Mouse (Mus musculus) spleen, postnatal 4 days (tissue): ENCODE data around the gene Cish.
"Not testable (repeated sequence)": the region's sequence is repeated elsewhere in the genome, so short reads cannot be mapped to it uniquely, and the experiment has no call there.

Source experiments
- DNase-seq, 2 experiments: peaks; one replicate each; pipeline ENCODE4 v3.0.0; 2022; ENCODE audit warnings: low spot score in 2 of 2

The Cish gene

DNA sequence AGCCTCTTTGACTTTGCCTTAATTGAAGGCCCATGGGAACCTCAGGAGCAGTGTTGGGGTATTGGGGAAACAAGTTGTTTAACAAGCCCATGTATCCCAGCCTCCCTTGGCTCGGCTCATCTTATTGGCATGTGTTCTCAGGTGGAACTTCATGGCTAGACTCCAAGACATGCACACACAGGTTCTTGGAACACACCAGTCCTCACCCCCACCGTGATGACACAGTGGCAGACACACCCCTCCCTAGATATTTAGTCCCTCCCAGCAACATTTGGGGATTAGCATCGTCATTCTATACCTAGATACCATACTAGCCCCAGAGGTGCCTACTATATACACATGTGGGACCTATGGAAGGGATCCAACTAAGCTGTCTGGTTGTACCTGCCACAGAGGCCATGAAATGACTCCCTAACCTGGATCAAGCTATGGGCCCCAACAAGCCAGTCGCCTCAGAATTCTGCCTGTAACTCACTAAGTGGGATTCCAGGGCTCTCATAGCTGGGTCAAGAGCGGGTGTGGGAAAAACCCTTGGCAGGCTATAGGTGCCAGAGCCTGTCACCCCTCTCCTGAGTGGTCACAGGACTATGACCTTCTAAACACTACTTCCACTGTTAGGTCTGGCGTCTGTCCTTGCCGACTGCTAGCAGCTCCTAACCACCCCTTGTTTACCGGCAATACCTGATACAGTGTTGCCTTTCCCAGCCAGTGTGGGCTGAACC, 2.4 kb downstream of the Cish start:
- peak in 1 of 2 experiments; percentile 59 for DNase-seq

DNA sequence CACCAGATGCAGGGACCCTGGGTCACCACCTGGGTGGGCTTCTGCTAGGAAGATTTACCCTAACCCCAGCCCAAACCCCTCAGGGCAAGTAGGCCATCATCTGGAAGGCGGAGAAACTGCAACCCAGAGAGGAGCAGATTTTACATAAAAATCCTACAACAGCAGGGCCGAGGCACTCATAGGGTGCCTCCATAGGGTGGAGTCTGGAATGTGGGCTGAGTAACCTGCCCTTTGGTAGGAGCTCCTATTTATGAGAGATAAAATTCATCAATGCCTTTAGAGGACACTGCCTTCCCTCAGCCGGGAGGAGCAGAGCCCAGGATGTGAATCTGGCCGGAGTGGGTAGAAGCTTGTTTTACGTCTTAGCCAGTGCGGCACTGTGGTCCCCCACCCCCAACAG, 3.0 kb downstream of the Cish start:
- peak in 1 of 2 experiments; percentile 57 for DNase-seq

DNA sequence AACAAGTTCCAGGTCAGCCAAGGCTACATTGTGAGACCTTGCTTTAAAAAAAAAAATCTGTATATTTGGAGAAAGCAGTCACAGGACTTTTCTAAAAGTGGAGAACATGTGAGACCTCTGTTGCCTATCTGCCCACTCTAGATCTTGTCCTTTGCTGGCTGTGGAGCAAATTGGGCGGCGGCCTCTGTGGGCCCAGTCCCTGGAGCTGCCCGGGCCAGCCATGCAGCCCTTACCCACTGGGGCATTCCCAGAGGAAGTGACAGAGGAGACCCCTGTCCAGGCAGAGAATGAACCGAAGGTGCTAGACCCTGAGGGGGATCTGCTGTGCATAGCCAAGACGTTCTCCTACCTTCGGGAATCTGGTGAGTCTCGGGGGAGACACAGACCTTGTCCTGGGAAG, 4.0 kb downstream of the Cish start:
- peak in 1 of 2 experiments; percentile 53 for DNase-seq

DNA sequence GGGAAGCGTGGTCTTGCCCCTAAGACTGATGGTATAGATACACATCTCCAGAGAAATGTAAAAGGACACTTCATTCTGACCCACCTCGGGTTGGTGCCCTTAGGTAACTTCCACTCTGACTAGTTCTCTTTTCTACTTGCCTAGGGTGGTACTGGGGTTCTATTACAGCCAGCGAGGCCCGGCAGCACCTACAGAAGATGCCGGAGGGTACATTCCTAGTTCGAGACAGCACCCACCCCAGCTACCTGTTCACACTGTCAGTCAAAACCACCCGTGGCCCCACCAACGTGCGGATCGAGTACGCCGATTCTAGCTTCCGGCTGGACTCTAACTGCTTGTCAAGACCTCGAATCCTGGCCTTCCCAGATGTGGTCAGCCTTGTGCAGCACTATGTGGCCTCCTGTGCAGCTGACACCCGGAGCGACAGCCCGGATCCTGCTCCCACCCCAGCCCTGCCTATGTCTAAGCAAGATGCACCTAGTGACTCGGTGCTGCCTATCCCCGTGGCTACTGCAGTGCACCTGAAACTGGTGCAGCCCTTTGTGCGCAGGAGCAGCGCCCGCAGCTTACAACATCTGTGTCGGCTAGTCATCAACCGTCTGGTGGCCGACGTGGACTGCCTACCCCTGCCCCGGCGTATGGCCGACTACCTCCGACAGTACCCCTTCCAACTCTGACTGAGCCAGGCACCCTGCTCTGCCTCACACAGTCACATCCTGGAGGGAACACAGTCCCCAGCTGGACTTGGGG, 4.6 kb downstream of the Cish start:
- peak in 1 of 2 experiments; percentile 62 for DNase-seq

DNA sequence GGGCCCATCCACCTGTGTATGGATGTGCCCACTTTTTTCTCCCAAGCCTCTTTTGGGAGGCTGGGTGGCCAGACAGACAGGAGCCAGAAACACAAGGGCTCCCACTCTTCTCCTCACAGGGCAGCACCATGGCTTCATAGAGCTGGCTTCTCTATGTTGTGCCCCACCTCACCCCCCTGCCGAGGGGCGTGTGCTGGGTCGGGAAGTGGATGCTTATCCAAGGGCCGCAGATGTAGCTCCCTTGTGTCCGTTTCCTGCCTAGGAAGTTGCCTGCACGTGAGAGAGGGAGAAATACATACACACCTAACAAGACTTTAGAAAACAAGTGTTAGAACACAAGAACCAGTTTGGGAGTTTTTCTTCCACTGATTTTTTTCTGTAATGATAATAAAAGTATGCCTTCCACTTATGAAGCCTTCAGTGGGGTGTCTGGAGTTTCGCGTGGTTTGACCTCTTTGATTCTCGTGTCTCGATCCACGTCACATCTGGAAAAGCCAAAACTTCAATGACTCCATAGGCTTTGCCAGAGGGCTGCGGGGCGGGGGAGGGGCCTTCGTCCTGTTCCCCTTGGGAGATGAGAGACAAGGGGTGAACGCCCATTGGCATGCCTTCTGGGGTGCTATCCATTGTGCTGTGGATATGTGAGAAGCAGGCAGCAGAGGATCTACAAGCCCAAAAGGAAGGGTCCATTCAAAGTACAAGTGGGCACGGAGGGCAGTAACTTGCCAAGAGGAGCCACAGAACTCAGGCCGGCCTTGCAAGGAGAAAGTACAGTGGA, 5.9 kb downstream of the Cish start:
- peak in 1 of 2 experiments; percentile 60 for DNase-seq

DNA sequence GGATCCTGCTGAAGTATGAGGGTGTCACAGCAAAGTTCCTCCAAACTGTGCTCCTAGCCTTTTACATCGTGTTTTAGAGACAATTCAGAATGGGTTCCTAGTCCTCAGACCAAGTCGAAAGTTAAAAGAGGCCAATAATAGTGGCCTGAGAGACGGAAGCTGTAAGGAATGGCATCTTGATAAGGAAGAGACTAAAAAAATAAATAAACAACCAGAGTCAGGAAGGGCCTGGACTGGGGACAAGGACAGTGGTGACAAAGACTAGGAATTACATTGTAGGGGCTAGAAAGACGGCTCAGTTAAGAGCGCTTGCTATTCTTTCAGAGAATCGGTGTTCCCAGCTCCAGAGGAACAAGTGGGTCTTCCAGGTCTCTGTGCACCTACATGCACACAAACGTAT, 6.8 kb downstream of the Cish start:
- no peak for DNase-seq

DNA sequence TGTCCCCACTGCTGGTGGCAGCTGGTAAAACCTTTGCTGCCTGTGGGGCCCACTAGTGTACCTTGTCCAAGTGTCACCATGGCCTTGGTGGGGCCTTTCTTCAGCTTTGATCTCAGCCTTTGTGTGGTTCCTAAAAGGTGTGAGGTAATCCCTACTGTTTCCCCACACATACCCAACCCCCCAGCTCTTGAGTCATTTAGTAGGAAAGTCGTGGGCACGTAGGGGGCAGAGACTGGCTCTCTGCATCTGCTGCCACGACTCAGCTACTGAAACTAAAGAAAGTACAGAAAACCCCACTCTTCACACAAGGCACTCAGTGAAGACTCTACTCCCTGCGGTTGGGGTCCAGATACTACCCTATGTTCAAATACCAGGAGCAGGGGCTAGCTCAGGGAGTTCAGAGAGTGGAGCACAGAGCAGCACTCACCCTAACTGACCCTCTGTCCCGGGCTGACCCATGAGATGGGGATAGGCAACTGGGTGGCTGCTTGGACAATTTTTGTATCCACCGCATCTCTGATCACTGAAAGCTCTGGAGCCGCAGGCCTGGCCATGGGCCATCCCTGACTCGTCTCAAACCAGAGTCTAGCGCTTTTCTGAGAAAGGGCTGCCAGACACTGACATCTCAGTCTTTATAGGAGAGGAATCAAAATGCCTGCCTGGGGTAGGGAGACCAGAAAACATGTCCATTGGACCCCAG, 7.4 kb downstream of the Cish start:
- peak in 1 of 2 experiments; percentile 58 for DNase-seq

DNA sequence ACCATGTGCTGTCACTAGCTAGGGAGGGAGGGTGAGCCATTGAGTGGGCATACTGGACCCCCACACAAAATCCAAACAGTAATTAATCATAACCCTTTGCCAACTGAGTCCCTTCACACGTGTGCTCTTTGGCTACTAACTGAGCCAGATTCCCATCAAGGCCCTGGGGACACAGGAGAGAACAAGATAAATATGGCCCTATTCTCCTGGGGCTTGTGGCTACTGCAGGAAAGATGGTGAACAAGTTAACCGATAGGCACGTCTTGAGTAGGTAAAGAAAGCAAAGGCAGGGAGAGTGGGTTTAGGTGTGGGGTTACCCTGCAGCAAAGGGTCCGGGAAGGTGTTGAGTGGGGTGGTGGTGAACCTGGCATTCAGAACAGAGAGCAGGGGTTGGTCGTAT, 8.1 kb downstream of the Cish start:
- no peak for DNase-seq

DNA sequence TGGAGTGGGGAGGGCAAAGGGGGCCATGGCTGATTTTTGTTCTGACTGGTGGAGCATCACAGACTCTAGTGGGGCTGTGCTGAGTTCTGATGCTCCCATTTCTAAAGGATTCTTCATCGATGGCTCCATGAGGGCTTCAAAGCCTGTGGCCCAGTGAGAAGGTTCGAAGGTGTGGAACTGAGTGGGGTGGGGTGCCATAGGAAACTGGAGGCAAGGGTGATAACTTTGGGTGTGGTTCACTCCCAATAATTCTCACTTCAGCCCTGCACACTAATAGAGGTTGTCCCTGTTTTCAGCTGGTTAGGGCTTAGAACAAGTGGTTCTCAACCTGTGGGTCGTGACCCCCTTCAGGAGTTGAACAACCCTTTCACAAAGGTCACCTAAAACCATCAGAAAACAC, 8.6 kb downstream of the Cish start:
- DNase-seq = peak in 1 of 2 experiments; percentile 62

DNA sequence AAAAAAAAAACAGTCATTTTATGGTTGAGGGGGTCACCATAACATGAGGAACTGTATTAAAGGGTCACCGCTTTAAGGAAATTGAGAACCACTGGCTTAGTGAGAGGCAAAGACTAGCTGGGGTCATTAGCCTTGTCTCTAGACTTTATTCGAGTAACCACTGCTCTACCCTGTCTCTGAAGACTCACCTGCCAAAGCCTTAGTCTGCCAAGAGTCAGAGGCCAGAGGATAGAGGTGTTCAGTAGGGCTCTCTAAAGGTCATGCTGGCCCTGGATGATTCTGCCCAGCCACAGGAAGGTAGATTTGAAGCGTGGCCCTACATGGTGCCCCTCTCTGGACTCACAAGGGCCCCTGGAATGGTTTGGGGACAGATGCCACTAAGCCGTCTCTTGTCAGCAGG, 9.2 kb downstream of the Cish start:
- no peak for DNase-seq

DNA sequence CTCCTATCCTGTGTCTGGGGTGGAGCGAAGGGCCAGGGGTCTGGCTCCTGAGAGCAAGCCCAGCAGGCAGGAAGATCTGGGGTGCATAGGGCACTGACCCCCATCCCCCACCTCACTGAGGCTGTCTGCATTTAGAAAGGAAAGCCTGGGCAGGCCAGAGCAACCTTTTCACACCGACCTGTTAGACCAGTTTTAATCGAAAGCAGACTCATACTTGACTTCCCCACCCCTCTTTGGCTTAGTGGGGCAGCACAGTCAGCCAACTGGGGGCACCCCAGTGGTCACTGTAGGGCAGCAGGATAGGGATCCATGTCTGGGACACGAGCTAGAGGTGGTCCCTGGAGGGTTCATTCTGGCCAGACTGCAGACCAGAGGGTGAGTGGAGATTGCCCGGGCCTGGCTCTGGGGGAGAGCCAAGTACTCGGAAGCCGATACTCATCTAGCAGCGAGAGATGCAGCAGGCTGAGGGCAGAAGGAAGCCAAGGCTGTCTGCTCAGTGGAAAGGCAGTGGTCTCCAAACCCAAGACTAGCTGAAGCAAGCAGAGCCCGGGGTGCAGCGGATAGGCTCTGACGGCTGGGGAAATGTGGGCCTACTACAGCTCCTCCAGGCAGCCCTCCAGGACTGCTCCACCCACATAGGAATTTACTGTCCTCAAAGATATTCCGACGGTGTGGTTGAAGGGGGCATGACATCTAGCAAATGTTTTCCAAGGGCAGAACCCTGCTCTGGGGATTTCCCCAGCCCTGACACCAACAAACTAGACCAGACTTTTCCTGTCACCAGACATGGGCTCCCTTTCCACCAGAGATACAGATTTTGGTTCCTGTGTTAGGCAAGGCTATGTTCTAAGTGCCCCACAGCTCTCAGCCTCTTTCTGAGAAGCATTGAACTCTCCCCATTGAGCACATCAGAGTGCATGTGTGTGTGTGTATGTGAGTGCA, 10.0 kb downstream of the Cish start:
- DNase-seq = peak in 1 of 2 experiments; percentile 62

DNA sequence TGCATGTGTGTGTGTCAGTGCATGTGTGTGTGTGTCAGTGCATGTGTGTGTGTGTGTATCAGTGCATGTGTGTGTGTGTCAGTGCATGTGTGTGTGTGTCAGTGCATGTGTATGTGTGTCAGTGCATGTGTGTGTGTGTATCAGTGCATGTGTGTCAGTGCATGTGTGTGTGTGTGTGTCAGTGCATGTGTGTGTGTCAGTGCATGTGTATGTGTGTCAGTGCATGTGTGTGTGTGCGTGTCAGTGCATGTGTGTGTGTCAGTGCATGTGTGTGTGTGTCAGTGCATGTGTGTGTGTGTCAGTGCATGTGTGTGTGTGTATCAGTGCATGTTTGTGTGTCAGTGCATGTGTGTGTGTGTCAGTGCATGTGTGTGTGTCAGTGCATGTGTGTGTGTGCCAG, 10.8 kb downstream of the Cish start:
- DNase-seq = not testable (repeated sequence)

DNA sequence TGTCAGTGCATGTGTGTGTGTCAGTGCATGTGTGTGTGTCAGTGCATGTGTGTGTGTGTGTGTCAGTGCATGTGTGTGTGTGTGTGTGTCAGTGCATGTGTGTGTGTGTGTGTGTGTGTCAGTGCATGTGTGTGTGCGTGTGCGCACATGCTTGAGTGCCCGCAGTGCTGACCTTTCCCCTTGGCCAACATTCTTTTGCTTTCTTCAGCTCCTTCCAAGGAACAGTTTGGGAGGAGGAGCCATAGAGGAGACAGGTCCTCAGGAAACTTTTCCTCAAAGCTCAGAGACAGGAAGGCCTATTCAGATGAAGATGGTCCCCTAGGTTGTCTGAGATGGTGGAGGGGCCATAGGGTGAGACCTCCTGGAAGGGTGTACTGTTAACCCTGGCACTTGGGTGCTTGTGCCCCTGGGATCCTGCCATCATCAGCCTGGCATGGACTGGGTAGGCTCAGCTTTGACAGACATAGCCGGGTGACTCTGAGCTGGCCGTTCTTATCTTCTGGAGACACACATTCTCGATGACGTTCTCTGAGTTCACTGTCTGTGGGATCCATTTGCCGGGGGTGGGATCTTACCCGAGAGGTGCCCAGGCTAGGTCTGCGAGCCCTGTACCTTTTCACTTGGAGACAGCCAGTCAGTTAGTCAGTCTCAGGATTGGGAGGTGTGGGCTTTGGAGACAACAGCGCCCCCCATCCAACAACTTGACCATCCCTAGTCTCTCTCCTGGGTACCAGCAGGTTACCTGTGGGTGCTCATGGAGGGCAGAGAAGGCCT, 11.5 kb downstream of the Cish start:
- DNase-seq = peak in 1 of 2 experiments; percentile 51

DNA sequence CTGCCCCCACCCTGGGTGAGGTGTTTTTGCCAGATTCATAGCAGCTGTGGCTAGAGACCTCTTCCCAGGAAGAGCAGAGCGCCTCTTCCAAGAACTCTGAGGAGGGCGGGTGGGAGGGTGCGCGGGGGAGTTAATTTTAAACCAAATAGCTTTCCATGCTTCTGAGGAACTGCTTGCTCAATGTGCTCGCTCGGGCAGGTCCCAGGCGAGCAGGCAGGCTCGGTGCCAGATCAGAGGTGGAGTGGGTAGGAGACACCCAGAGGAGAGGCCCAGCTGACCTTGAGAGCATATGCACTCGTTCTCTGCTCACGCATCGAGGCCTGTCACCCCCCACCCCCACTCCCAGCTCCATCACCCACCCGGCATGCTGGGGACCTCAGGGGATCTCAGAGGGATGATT, 12.1 kb downstream of the Cish start:
- peak; percentile 53 to 72 for DNase-seq

DNA sequence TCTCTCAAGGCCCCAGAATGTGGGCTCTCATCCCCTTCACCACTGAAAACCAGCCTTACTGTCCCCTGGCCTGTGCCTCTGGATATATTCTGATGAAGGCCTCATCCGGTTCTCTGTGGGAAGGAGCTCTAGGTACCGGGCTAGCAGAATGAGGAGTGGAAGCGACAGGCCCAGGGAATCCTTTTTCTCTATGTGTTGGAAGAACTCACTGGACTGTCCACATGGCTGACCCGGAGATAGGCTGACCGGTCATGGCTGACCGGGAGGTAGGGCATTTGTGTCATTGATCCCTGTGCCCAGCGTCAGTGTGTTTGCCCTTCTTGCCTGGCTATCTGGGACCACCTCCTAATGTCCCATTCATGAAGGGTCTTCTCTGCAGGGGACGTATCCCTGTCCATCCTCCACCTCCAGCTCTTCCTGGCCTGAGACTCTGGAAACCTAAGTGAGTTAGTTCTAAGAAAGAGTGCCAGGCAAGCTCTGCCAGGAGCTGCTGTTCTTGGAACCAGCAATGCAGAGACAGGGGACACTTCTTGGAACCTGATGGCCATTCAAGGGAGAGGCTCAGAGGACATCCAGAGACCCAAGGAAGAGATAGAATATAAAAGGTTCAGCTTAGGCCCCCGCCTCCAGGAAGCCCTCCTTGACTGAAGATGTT, 12.6 kb downstream of the Cish start:
- DNase-seq = no peak

DNA sequence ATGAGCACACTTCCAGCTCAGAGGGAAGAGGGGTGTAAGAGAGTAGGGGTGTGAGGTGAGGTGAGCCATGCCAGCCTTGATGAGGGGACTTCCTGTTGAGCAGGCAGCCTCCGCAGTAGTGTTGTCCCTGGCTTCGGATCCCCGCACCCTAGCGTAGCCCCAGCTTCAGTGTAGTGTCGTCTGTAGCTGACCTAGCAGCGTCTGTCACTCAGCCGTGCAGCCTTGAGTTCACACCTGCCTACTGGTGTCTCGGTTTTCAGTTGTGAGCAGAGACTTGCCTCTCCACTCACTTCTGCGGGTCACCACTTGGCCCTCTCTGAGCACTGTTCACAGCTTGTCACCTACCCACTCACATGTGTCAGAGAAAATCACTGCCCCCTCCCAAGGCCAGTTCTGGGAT, 13.3 kb downstream of the Cish start:
- DNase-seq = no peak

DNA sequence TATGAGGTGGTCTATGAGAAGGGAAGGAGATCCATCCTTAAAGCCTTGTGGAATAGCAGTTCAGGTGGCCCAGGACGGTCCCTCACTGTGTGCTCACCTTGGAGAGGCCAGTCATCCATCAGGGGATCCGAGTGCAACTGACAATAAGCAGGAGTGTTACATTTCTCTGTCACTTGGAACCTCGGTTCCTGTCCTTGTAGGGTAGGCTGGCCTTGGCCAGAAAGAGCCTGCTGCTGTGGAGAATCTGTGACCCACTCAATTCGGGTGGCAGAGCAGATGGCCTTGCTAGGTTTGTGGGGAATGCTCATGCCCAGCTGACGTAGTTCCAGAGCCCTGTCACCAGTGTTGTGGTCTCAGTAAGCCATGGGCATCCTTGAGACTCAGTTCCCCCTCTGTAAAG, 13.8 kb downstream of the Cish start:
- DNase-seq = no peak

DNA sequence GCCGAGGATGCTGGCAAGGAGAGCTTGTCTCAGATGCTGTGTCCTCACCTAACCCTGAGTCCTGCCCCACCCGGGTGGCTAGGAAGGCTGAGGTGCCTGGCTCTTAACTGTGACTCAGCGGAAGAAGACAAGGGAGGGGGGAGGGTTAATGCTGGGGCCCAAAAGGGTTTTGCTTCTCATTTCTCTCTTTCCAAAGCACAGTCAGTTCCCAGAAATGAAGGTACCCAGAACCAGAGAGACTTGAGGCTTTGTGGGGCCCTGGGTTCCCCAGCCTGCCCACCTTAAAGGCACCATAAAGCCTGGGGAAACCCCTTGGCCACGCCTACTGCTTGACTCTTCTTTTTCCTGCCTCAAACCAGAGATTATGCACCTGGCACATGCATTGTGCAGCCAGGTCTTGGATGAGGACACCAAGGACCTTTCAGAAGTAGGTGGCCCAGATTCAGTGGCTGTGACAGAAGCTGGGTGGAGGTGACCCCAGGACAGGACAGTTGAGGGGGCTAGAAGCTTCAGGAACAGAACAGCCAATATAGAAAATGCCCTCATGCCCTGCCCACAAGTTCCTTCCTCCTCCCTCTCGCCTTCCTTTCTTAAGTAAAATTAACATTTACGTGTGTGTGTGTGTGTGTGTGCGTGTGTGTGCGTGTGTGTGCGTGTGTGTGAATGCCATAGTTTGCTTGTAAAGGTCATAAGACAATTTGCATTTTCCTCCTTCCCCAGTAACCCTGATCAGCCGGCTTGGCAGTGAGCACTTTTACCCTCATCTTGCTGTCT, 17.2 kb downstream of the Cish start:
- DNase-seq = peak in 1 of 2 experiments; percentile 52

DNA sequence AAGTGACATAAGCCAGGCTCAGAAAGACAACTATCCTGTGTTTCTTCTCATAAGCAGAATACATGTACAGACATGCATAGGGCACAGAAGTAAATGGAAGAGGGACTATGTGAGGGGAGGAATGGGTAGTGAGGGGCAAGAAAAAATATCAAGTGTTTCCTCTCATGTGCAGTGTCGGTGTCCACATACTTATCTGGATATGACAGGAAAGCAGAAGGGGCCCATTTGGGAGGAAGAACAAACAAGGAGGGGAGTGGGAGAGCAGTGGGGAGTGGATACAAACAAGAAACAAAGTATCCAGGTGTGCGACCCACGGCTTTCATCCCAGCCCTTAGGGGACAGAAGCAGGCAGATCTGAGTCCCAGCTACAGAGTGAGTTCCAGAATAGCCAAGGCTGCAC, 18.1 kb downstream of the Cish start:
- DNase-seq = no peak
